Mouse (Mus musculus) sigmoid colon, adult 10 weeks (tissue): ENCODE measurements around the gene Tas2r137. TPM values are rescaled to one million over a fixed set of nuclear protein-coding genes. Genes with fewer than 3 reads are reported as not detected.

Source experiments
- polyA plus RNA-seq: library from polyadenylated mRNA; stranded (reverse); fragments of 350-450 nt; fragmentation: Illumina TruSeq; extraction: RNeasy Lipid Tissue Mini Kit (QIAGEN cat#74804); gene quantifications from one replicate; pipeline ENCODE4 v1.2.3, GENCODE M21; 2014; ENCODE audit warnings: low read depth, low replicate concordance

Gene Tas2r137
- 0.44 TPM for polyA plus RNA-seq

GRCm38 (mm10) chr6:40490933-40491332 lies at the start of gene Tas2r137:
TSS of gene Tas2r137 (plus strand) at chr6:40491233.

DNA sequence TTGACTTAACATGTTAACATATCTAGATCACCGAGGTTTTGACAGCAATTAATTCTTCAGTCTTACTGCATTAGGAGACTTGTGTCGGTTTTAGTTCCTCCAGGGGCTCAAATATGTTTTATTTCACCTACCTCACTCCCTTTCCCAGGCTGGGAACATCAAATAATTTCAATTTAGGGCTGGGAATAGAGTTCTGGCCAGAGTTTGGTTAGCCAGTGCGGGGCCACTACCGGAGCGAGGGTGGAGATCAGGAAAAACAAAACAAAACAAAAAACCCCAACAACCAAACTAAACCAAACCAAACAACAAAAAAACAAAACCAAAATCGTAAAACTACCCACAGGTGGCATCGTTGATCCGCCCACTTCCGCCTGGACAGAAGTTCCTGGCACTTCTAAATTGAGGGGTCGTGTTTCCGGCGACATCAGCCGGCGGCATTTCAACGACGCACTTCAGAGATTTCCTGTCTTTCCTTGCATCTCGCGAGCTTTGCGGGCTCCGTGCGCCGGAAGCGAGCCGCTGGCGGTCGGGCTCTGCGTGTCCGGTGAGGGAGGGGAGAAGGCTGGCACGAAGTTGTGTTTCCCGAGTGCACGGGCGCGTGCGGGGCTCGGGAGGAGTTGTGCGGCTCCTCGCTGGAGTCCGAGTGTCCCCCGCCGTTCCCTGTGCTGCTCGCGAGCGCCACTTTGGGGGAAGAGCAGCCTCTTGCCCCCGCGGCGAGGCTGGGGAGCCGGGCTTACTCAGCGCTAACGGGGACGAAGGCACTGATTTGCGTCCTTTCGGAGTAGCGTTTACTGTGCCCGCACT lies 19.9 kb upstream of the Tas2r137 start, which contains the start of gene Ssbp1:
Gene Ssbp1 (plus strand): TSS at position 437 of the 804 bp plus-strand sequence.

GRCm38 (mm10) chr6:40493229-40493628 lies 2.2 kb downstream of the Tas2r137 start, which contains the start of gene Tas2r108:
TSS of gene Tas2r108 (plus strand) at chr6:40493529.

GRCm38 (mm10) chr6:40519408-40519807 lies 28.4 kb downstream of the Tas2r137 start, which contains the start of gene Prss37:
TSS of gene Prss37 (minus strand) at chr6:40519508.

Other genes starting within 250 kb of the Tas2r137 start
- gene Agk, start 166.1 kb upstream of the Tas2r137 start, polyA plus RNA-seq: 10.4 TPM
- 45.0 TPM for gene E330009J07Rik, start 55.1 kb upstream of the Tas2r137 start, polyA plus RNA-seq
- not detected for gene Wee2, start 52.1 kb upstream of the Tas2r137 start, polyA plus RNA-seq
- gene Ssbp1, start 19.9 kb upstream of the Tas2r137 start, polyA plus RNA-seq: 97.2 TPM
- gene Tas2r108, start 2.3 kb downstream of the Tas2r137 start, polyA plus RNA-seq: not detected
- not detected for gene Prss37, start 28.3 kb downstream of the Tas2r137 start, polyA plus RNA-seq
- gene Olfr461, start 63.8 kb downstream of the Tas2r137 start, polyA plus RNA-seq: not detected
- gene Olfr460, start 78.3 kb downstream of the Tas2r137 start, polyA plus RNA-seq: not detected
- 6.4 TPM for gene Clec5a, start 94.6 kb downstream of the Tas2r137 start, polyA plus RNA-seq
- gene Tas2r138, start 122.1 kb downstream of the Tas2r137 start, polyA plus RNA-seq: not detected
- 293 TPM for gene Mgam, start 137.6 kb downstream of the Tas2r137 start, polyA plus RNA-seq